Mouse (Mus musculus) liver, embryonic 15.5 days (tissue): ENCODE data around the gene Sdr9c7. TPM values are rescaled to one million over a fixed set of nuclear protein-coding genes. Genes with fewer than 3 reads are reported as not detected.
"Not testable (repeated sequence)": the region's sequence is repeated elsewhere in the genome, so short reads cannot be mapped to it uniquely, and the experiment has no call there.

Experiments used
- ATAC-seq: fragments of 200-750 bp; cut with Nextera tagmentation; 2 replicates; pipeline ENCODE4 v1.8.0; 2017; ENCODE audit warnings: moderate number of reproducible peaks, mild to moderate bottlenecking, moderate library complexity; ENCODE audit not compliant: insufficient read depth
- H3K27ac ChIP-seq: fragments of 300-500 bp; sonication (generic); replicated peaks from 2 replicates; pipeline ENCODE4 v1.5.1; 2015; ENCODE audit warnings: mild to moderate bottlenecking, inconsistent platforms
- H3K27me3 ChIP-seq: fragments of 300-500 bp; sonication (generic); 2 replicates; pipeline ENCODE4 v1.6.1; 2015; ENCODE audit warnings: mild to moderate bottlenecking, inconsistent platforms
- H3K36me3 ChIP-seq: fragments of 300-500 bp; sonication (generic); replicated peaks from 2 replicates; pipeline ENCODE4 v1.6.1; 2015; ENCODE audit warnings: moderate library complexity, mild to moderate bottlenecking, inconsistent platforms
- H3K4me1 ChIP-seq: fragments of 300-500 bp; sonication (generic); replicated peaks from 2 replicates; pipeline ENCODE4 v1.6.1; 2015; ENCODE audit warnings: inconsistent platforms
- H3K4me2 ChIP-seq: fragments of 300-500 bp; sonication (generic); 2 replicates; pipeline ENCODE4 v1.6.1; 2015; ENCODE audit warnings: moderate library complexity, mild to moderate bottlenecking, inconsistent platforms
- H3K4me3 ChIP-seq: fragments of 300-500 bp; sonication (generic); replicated peaks from 2 replicates; pipeline ENCODE4 v1.5.1; 2015; ENCODE audit warnings: mild to moderate bottlenecking, inconsistent platforms
- H3K9ac ChIP-seq: fragments of 300-500 bp; sonication (generic); 2 replicates; pipeline ENCODE4 v1.6.1; 2015; ENCODE audit warnings: moderate library complexity, mild to moderate bottlenecking, inconsistent platforms
- H3K9me3 ChIP-seq: fragments of 300-500 bp; sonication (generic); replicated peaks from 2 replicates; pipeline ENCODE4 v1.6.1; 2016; ENCODE audit warnings: inconsistent platforms
- WGBS: fragments of 180-500 bp; shearing (Covaris S2); methylation state at CpG from one replicate; pipeline ENCODE4 v1.1.7; 2015; ENCODE audit warnings: mixed read lengths; ENCODE audit not compliant: insufficient replicate concordance; 5-methylcytosine and 5-hydroxymethylcytosine counted together
- polyA plus RNA-seq: library from polyadenylated mRNA; unstranded; fragments of >200 nt; fragmentation: Nextera tagmentation; extraction: Ambion mirVana; gene quantifications from 2 replicates; pipeline ENCODE4 v1.2.1, GENCODE M21; 2015

The Sdr9c7 gene
- polyA plus RNA-seq, 1 experiment from 2014 or later = not detected

GRCm38 (mm10) chr10:127907386-127907951 is 9.2 kb downstream of the Sdr9c7 start:
- Histone ChIP-seq H3K9me3 (no peaks in the 10 kb centered on the region), H3K4me3 (no peak overlapping the region), H3K27ac (no peak overlapping the region), H3K36me3 (no peaks in the 10 kb centered on the region), H3K4me2 (no peak overlapping the region), H3K9ac (no peak overlapping the region), H3K4me1 (no peaks in the 10 kb centered on the region), H3K27me3 (no peaks in the 10 kb centered on the region)
- no peak for ATAC-seq

- Histone ChIP-seq H3K4me1 (no peaks in the 10 kb centered on the region), H3K27ac (no peak overlapping the region), H3K4me3 (no peak overlapping the region), H3K27me3 (no peaks in the 10 kb centered on the region), H3K4me2 (no peak overlapping the region), H3K9me3 (no peaks in the 10 kb centered on the region), H3K9ac (no peak overlapping the region), H3K36me3 (no peaks in the 10 kb centered on the region)
- 69% methylated on average over 1 of the region's 1 CpGs for WGBS
- ATAC-seq = no peak
Measured at GRCm38 (mm10) chr10:127915578-127915977, 17.3 kb downstream of the Sdr9c7 start.

GRCm38 (mm10) chr10:127917183-127917582 is 18.9 kb downstream of the Sdr9c7 start:
- H3K27me3 ChIP-seq, H3K27ac ChIP-seq, H3K4me1 ChIP-seq, H3K36me3 ChIP-seq, H3K9me3 ChIP-seq, H3K9ac ChIP-seq, H3K4me3 ChIP-seq, ATAC-seq, H3K4me2 ChIP-seq: not testable (repeated sequence)
- 68% methylated on average over 3 of the region's 3 CpGs for WGBS

GRCm38 (mm10) chr10:127917651-127918050 is 19.3 kb downstream of the Sdr9c7 start:
- H3K27ac ChIP-seq = no peak overlapping the region
- ATAC-seq = no peak
- no peaks in the 10 kb centered on the region for H3K4me1 ChIP-seq
- no peak overlapping the region for H3K9ac ChIP-seq
- H3K9me3 ChIP-seq = no peaks in the 10 kb centered on the region
- WGBS = 72% methylated on average over 5 of the region's 5 CpGs
- no peaks in the 10 kb centered on the region for H3K36me3 ChIP-seq
- H3K4me2 ChIP-seq = no peak overlapping the region
- no peak overlapping the region for H3K4me3 ChIP-seq
- no peaks in the 10 kb centered on the region for H3K27me3 ChIP-seq

GRCm38 (mm10) chr10:127922241-127922640 is 23.9 kb downstream of the Sdr9c7 start:
- H3K27me3 ChIP-seq = no peaks in the 10 kb centered on the region
- H3K9ac ChIP-seq = no peak overlapping the region
- no peaks in the 10 kb centered on the region for H3K36me3 ChIP-seq
- H3K4me3 ChIP-seq = no peak overlapping the region
- no peak for ATAC-seq
- no peaks in the 10 kb centered on the region for H3K4me1 ChIP-seq
- no peak overlapping the region for H3K27ac ChIP-seq
- 70% methylated on average over 1 of the region's 1 CpGs for WGBS
- H3K9me3 ChIP-seq = no peaks in the 10 kb centered on the region
- no peak overlapping the region for H3K4me2 ChIP-seq

GRCm38 (mm10) chr10:127923024-127923423 is 24.7 kb downstream of the Sdr9c7 start:
- ATAC-seq = no peak
- Histone ChIP-seq H3K9ac (no peak overlapping the region), H3K36me3 (no peaks in the 10 kb centered on the region), H3K27ac (no peak overlapping the region), H3K4me1 (no peaks in the 10 kb centered on the region), H3K4me3 (no peak overlapping the region), H3K27me3 (no peaks in the 10 kb centered on the region), H3K4me2 (no peak overlapping the region), H3K9me3 (no peaks in the 10 kb centered on the region)
- WGBS = 71% methylated on average over 8 of the region's 8 CpGs

GRCm38 (mm10) chr10:127924597-127925378 is 26.5 kb downstream of the Sdr9c7 start:
- WGBS = 59% methylated on average over 7 of the region's 7 CpGs
- no peak for ATAC-seq

GRCm38 (mm10) chr10:127927737-127928136 is 29.4 kb downstream of the Sdr9c7 start:
- H3K4me2 ChIP-seq = no peak overlapping the region
- H3K27me3 ChIP-seq = no peaks in the 10 kb centered on the region
- no peaks in the 10 kb centered on the region for H3K36me3 ChIP-seq
- no peak for ATAC-seq
- 59% methylated on average over 2 of the region's 2 CpGs for WGBS
- no peak overlapping the region for H3K9ac ChIP-seq
- H3K4me3 ChIP-seq = no peak overlapping the region
- H3K9me3 ChIP-seq = no peaks in the 10 kb centered on the region
- no peaks in the 10 kb centered on the region for H3K4me1 ChIP-seq
- no peak overlapping the region for H3K27ac ChIP-seq

More at GRCm38 (mm10) chr10:127924597-127925378, 26.5 kb downstream of the Sdr9c7 start:
- no peak overlapping the region for H3K4me2 ChIP-seq
- H3K9me3 ChIP-seq = no peaks in the 10 kb centered on the region
- H3K9ac ChIP-seq = no peak overlapping the region
- no peaks in the 10 kb centered on the region for H3K27me3 ChIP-seq
- no peak overlapping the region for H3K4me3 ChIP-seq
- no peaks in the 10 kb centered on the region for H3K4me1 ChIP-seq
- H3K36me3 ChIP-seq = no peaks in the 10 kb centered on the region
- no peak overlapping the region for H3K27ac ChIP-seq

- Histone ChIP-seq H3K36me3 (no peaks in the 10 kb centered on the region), H3K9ac (no peak overlapping the region), H3K4me3 (no peak overlapping the region), H3K27me3 (no peaks in the 10 kb centered on the region), H3K9me3 (no peaks in the 10 kb centered on the region), H3K27ac (no peak overlapping the region), H3K4me2 (no peak overlapping the region), H3K4me1 (peaks cover 3% of the 10 kb centered on the region; the same call in 1 of the 2 replicates)
- no peak for ATAC-seq
- WGBS = 52% methylated on average over 8 of the region's 8 CpGs
Measured at GRCm38 (mm10) chr10:127932290-127932926, 34.1 kb downstream of the Sdr9c7 start.

GRCm38 (mm10) chr10:127936271-127936670 is 38.0 kb downstream of the Sdr9c7 start:
- no peak overlapping the region for H3K9ac ChIP-seq

GRCm38 (mm10) chr10:127936747-127937409 is 38.6 kb downstream of the Sdr9c7 start:
- Histone ChIP-seq H3K4me3 (no peak overlapping the region; the same call in 1 of the 2 replicates), H3K27ac (peak overlapping the region; percentile 38), H3K9me3 (no peaks in the 10 kb centered on the region), H3K27me3 (no peaks in the 10 kb centered on the region), H3K36me3 (no peaks in the 10 kb centered on the region), H3K4me2 (no peak overlapping the region), H3K9ac (no peak overlapping the region), H3K4me1 (peaks cover 3% of the 10 kb centered on the region; the same call in 1 of the 2 replicates)
- peak; percentile 52; the same call in 1 of the 2 replicates for ATAC-seq
- WGBS = 56% methylated on average over 19 of the region's 19 CpGs

More at GRCm38 (mm10) chr10:127936271-127936670, 38.0 kb downstream of the Sdr9c7 start:
- Histone ChIP-seq H3K27ac (peak overlapping the region; percentile 19; the same call in 1 of the 2 replicates), H3K4me1 (peaks cover 3% of the 10 kb centered on the region; the same call in 1 of the 2 replicates), H3K36me3 (no peaks in the 10 kb centered on the region), H3K4me3 (no peak overlapping the region), H3K27me3 (no peaks in the 10 kb centered on the region), H3K9me3 (no peaks in the 10 kb centered on the region), H3K4me2 (no peak overlapping the region)
- ATAC-seq = no peak
- 70% methylated on average over 8 of the region's 8 CpGs for WGBS
